Mouse (Mus musculus) gastrocnemius, postnatal 14 days (tissue): ENCODE results near the gene Tnfrsf8. TPM values are rescaled to one million over a fixed set of nuclear protein-coding genes. Genes with fewer than 3 reads are reported as not detected.

ENCODE experiments used
- DNase-seq: peaks from one replicate; pipeline ENCODE4 v3.0.0; 2021; ENCODE audit warnings: mixed read lengths
- intact Hi-C: fragments of 180-260 bp; cut with DNase I; formaldehyde crosslinking; loops from one replicate; pipeline ENCODE4 v1.15.1; 2025; ENCODE audit warnings: low total_unique reads
- total RNA-seq, 2 experiments: library from RNA; stranded (reverse); gene quantifications; 2 replicates each; pipeline ENCODE4 v1.2.3; 2021

Gene Tnfrsf8
- total RNA-seq, 2 experiments from 2014 or later, result 0.08 to 0.09 TPM

DNA sequence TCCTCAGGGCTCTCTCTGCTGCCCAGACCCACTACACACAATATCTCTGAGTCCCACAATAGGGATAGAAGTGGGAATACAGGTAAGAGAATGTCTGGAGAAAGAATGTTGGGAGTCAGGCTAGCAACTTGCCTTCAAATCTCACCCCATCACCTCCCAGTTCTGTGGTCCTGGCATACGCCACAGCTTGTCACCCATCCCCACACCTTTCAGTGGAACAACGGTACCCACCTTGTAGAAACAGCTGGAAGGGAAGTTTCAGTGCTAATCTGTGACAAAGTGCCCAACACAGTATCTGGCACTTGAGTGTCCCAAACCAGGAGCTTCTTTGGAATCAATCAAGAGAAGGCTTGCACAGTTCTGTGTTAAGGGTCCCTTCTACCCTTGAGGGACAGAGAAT, 70.3 kb downstream of the Tnfrsf8 start:
- no peak for DNase-seq
- intact Hi-C loops, result no loop called here

- intact Hi-C loops, result no loop called here
- DNase-seq, result no peak
Observed at GRCm38 (mm10) chr4:145242719-145243350, 72.1 kb downstream of the Tnfrsf8 start.

GRCm38 (mm10) chr4:145240723-145241231, 74.2 kb downstream of the Tnfrsf8 start:
- intact Hi-C loops, result no loop called here
- DNase-seq, result no peak

- intact Hi-C loops, result no loop called here
- peak; percentile 87 for DNase-seq
Observed at GRCm38 (mm10) chr4:145239049-145239830, 75.7 kb downstream of the Tnfrsf8 start.

- no peak for DNase-seq
- intact Hi-C loops, result no loop called here
Observed at GRCm38 (mm10) chr4:145236027-145236426, 78.9 kb downstream of the Tnfrsf8 start.

DNA sequence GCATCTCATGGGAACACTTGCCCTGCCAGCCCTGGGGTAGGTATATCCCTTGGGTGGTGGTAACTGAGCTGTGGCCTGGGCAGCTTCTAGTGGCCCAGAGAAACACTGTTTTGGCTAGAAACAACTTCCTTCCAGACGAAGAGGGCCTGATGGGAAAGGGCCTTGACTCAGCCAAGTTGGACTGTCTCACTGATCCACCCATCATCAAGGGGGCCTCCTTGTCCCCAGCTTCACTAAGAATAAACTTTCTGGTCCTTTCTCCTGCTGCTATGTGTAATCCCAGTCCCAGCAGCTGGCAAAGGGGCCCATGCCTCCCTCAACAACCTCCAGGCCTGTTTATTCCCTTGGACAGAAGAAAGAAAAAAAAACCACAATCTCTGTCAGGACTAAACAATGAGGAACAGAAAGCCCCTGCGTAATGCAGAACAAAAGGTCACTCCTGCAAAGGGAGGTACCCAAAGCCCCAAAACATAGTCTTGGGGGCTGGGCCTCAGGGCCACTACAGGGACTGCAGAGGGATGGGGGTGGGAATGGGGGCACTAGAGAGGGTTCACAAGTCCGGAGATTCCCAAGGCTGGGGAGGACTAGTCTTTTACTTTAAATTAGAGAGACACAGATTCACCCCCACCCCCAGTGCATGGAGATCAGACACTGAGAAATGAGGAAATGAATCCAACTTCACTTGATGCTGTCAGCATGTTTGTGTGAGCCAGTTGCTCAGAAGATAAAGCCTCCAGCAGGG, 81.3 kb downstream of the Tnfrsf8 start:
- intact Hi-C loops, result no loop called here
- DNase-seq, result no peak

- intact Hi-C loops, result no loop called here
- DNase-seq, result peak; percentile 7
Observed at GRCm38 (mm10) chr4:145231732-145232131, 83.2 kb downstream of the Tnfrsf8 start.

GRCm38 (mm10) chr4:145230647-145231046, 84.3 kb downstream of the Tnfrsf8 start:
- intact Hi-C loops, result no loop called here
- no peak for DNase-seq

DNA sequence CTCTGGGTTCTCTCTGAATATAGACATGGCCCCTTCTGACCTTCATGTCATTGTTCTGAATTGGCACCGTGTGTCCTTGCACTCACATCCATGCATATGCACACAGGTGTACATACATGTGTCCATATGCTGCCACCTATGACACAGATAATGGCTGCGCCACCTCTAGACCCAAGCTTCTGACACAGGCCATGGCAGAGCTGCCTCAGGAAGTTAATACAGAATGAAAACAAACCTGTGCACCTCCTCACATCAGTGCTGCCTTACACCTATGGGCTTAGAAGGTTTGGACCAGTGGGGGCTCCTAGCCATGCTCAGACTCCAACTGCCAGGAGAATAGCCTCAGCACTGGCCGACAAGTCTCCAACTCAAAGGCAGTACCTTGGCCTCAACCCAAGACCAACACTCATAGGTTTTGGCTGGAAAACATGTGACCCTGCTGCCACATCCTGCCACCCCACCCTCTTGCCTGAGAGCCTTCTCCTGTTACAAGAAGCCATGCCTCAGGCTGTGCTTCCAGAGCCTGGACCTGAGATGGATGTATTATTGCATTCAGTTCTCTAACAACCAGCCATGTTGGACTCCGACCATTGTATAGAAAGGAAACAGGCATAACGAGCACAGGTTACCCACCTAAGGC, 85.3 kb downstream of the Tnfrsf8 start:
- intact Hi-C loops, result no loop called here
- DNase-seq, result no peak

- intact Hi-C loops, result no loop called here
Observed at GRCm38 (mm10) chr4:145229051-145229450, 85.9 kb downstream of the Tnfrsf8 start.

DNA sequence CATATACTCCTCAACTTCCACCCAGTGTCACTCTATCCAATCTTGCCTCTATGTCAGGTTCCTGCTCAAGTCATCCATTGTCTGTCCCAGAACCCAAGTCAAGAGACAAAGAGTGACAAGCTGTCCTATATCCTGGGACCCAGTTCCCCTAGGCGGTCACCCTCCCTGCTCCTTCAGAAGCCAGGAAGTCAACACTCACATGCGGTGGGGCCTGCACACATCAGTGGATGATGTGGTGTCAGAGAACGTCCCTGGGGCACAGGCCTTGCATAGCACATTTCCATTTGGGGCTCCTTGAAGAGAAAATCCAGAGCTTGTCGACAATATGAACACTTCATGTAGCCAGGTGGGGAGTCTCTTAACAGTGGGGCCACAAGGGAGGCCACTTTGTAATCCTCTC, 90.4 kb downstream of the Tnfrsf8 start:
- intact Hi-C loops, result no loop called here
- no peak for DNase-seq

More at GRCm38 (mm10) chr4:145229051-145229450, 85.9 kb downstream of the Tnfrsf8 start:
- no peak for DNase-seq

DNA sequence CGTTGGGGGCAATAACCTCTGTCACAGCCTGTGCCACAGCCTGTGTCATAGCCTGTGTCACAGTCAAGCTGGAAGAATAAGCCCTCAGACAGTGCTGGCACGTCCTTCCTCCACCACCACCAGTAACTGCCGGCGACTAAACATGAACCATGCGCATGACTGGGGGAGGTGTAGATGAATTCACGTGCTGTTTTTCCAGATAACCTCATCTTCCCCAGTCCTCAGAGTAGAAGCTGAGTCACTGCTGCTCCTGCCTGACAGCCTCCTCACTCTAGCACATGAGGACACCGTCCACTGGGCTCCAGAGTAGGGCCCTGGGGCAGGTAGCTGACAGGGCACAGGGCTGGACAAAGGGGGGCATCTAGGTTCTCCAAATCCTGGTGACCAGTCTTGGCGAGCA, 92.9 kb downstream of the Tnfrsf8 start:
- intact Hi-C loops, result no loop called here
- no peak for DNase-seq

- intact Hi-C loops, result no loop called here
Observed at GRCm38 (mm10) chr4:145221379-145221778, 93.6 kb downstream of the Tnfrsf8 start.

GRCm38 (mm10) chr4:145220001-145220400, 95.0 kb downstream of the Tnfrsf8 start:
- intact Hi-C loops, result no loop called here
- DNase-seq, result no peak

More at GRCm38 (mm10) chr4:145221379-145221778, 93.6 kb downstream of the Tnfrsf8 start:
- no peak for DNase-seq

GRCm38 (mm10) chr4:145219240-145219985, 95.6 kb downstream of the Tnfrsf8 start:
- peak; percentile 50 for DNase-seq
- intact Hi-C loops, result no loop called here

- DNase-seq, result peak; percentile 36
- intact Hi-C loops, result no loop called here
Observed at GRCm38 (mm10) chr4:145217837-145218236, 97.1 kb downstream of the Tnfrsf8 start.
